Mouse (Mus musculus): ENCODE results near the gene Fam129b. TPM values are rescaled to one million over a fixed set of nuclear protein-coding genes. Genes with fewer than 3 reads are reported as not detected.
A peak's percentile ranks its signal among the peaks of the same experiment; 100 is the strongest.

Fam129b gene
- polyA plus RNA-seq, 1 experiment from 2014 or later: 13.7 TPM

- Histone ChIP-seq H3K27ac (replicated peaks; ENCODE audit: low read depth, low read length) (peak overlapping the region; percentile 80), H3K4me3 (ENCODE audit: low read depth, low read length) (peak overlapping the region; percentile 92), H3K9ac (replicated peaks; ENCODE audit: low read length) (peak overlapping the region; percentile 97), H3K9me3 (replicated peaks; ENCODE audit: control insufficient read depth, low read length) (no peaks in the 10 kb centered on the region), H3K4me1 (ENCODE audit: control insufficient read depth, insufficient read depth, low read length) (peaks cover 4% of the 10 kb centered on the region; the same call in 1 of the 2 replicates), H3K4me2 (ENCODE audit: low read depth, low read length) (peak overlapping the region; percentile 87), H3K36me3 (replicated peaks; ENCODE audit: control insufficient read depth, insufficient read depth, low read depth, low read length) (peaks cover 10% of the 10 kb centered on the region), H3K27me3 (ENCODE audit: control insufficient read depth, insufficient read depth, low read length) (no peaks in the 10 kb centered on the region)
- ATAC-seq (replicated peaks; ENCODE audit: insufficient number of reproducible peaks, low FRiP score, low TSS enrichment, low read depth) (no peak), DNase-seq (ENCODE audit: low spot score) (peak; percentile 32)
- WGBS: under 1% methylated on average over 33 of the region's 33 CpGs
Measured at GRCm38 (mm10) chr2:32962062-32962874, 86.4 kb downstream of the Fam129b start.

- Histone ChIP-seq H3K36me3 (replicated peaks; ENCODE audit: control insufficient read depth, insufficient read depth, low read depth, low read length) (peaks cover 10% of the 10 kb centered on the region), H3K9me3 (replicated peaks; ENCODE audit: control insufficient read depth, low read length) (no peaks in the 10 kb centered on the region), H3K4me3 (ENCODE audit: low read depth, low read length) (peak overlapping the region; percentile 92), H3K27ac (replicated peaks; ENCODE audit: low read depth, low read length) (0 out of 2 replicates have a peak overlapping the region, but pooled peaks have one; percentile 80), H3K4me1 (ENCODE audit: control insufficient read depth, insufficient read depth, low read length) (peaks cover 7% of the 10 kb centered on the region), H3K4me2 (ENCODE audit: low read depth, low read length) (peak overlapping the region; percentile 87), H3K27me3 (ENCODE audit: control insufficient read depth, insufficient read depth, low read length) (no peaks in the 10 kb centered on the region), H3K9ac (replicated peaks; ENCODE audit: low read length) (peak overlapping the region; percentile 97)
- 8% methylated on average over 9 of the region's 9 CpGs for WGBS
- DNase-seq (ENCODE audit: low spot score) (no peak), ATAC-seq (replicated peaks; ENCODE audit: insufficient number of reproducible peaks, low FRiP score, low TSS enrichment, low read depth) (no peak)
Measured at GRCm38 (mm10) chr2:32962875-32963220, 86.9 kb downstream of the Fam129b start.

GRCm38 (mm10) chr2:32963544-32963943, 87.6 kb downstream of the Fam129b start:
- H3K4me1 ChIP-seq (ENCODE audit: control insufficient read depth, insufficient read depth, low read length): peaks cover 7% of the 10 kb centered on the region
- H3K4me3 ChIP-seq (ENCODE audit: low read depth, low read length): peak overlapping the region; percentile 92
- WGBS: 76% methylated on average over 4 of the region's 4 CpGs
- no peak for DNase-seq (ENCODE audit: low spot score)
- peaks cover 10% of the 10 kb centered on the region for H3K36me3 ChIP-seq (replicated peaks; ENCODE audit: control insufficient read depth, insufficient read depth, low read depth, low read length)
- no peak for ATAC-seq (replicated peaks; ENCODE audit: insufficient number of reproducible peaks, low FRiP score, low TSS enrichment, low read depth)
- peak overlapping the region; percentile 87 for H3K4me2 ChIP-seq (ENCODE audit: low read depth, low read length)
- no peak overlapping the region for H3K27ac ChIP-seq (replicated peaks; ENCODE audit: low read depth, low read length)
- no peaks in the 10 kb centered on the region for H3K27me3 ChIP-seq (ENCODE audit: control insufficient read depth, insufficient read depth, low read length)
- H3K9me3 ChIP-seq (replicated peaks; ENCODE audit: control insufficient read depth, low read length): no peaks in the 10 kb centered on the region
- peak overlapping the region; percentile 97; the same call in 1 of the 2 replicates for H3K9ac ChIP-seq (replicated peaks; ENCODE audit: low read length)

- H3K4me2 ChIP-seq (ENCODE audit: low read depth, low read length): no peak overlapping the region; the same call in 1 of the 2 replicates
- DNase-seq (ENCODE audit: low spot score) (no peak), ATAC-seq (replicated peaks; ENCODE audit: insufficient number of reproducible peaks, low FRiP score, low TSS enrichment, low read depth) (no peak)
- 0 out of 2 replicates have a peak overlapping the region, but pooled peaks have one; percentile 92 for H3K4me3 ChIP-seq (ENCODE audit: low read depth, low read length)
- no peak overlapping the region for H3K27ac ChIP-seq (replicated peaks; ENCODE audit: low read depth, low read length)
- peaks cover 7% of the 10 kb centered on the region for H3K4me1 ChIP-seq (ENCODE audit: control insufficient read depth, insufficient read depth, low read length)
- peaks cover 10% of the 10 kb centered on the region for H3K36me3 ChIP-seq (replicated peaks; ENCODE audit: control insufficient read depth, insufficient read depth, low read depth, low read length)
- no peaks in the 10 kb centered on the region for H3K9me3 ChIP-seq (replicated peaks; ENCODE audit: control insufficient read depth, low read length)
- no peak overlapping the region for H3K9ac ChIP-seq (replicated peaks; ENCODE audit: low read length)
- H3K27me3 ChIP-seq (ENCODE audit: control insufficient read depth, insufficient read depth, low read length): no peaks in the 10 kb centered on the region
- WGBS: 76% methylated on average over 1 of the region's 1 CpGs
Measured at GRCm38 (mm10) chr2:32963981-32964380, 88.1 kb downstream of the Fam129b start.

- Histone ChIP-seq H3K4me2 (ENCODE audit: low read depth, low read length) (no peak overlapping the region), H3K27ac (replicated peaks; ENCODE audit: low read depth, low read length) (no peak overlapping the region), H3K4me3 (ENCODE audit: low read depth, low read length) (no peak overlapping the region), H3K4me1 (ENCODE audit: control insufficient read depth, insufficient read depth, low read length) (peaks cover 7% of the 10 kb centered on the region), H3K9me3 (replicated peaks; ENCODE audit: control insufficient read depth, low read length) (no peaks in the 10 kb centered on the region), H3K36me3 (replicated peaks; ENCODE audit: control insufficient read depth, insufficient read depth, low read depth, low read length) (peaks cover 10% of the 10 kb centered on the region), H3K9ac (replicated peaks; ENCODE audit: low read length) (no peak overlapping the region), H3K27me3 (ENCODE audit: control insufficient read depth, insufficient read depth, low read length) (no peaks in the 10 kb centered on the region)
- no peak for ATAC-seq (replicated peaks; ENCODE audit: insufficient number of reproducible peaks, low FRiP score, low TSS enrichment, low read depth)
- DNase-seq (ENCODE audit: low spot score): peak; percentile 6
- WGBS: 26% methylated on average over 10 of the region's 10 CpGs
Measured at GRCm38 (mm10) chr2:32964659-32965457, 88.9 kb downstream of the Fam129b start.

GRCm38 (mm10) chr2:32965511-32966183, 89.7 kb downstream of the Fam129b start:
- H3K27ac ChIP-seq (replicated peaks; ENCODE audit: low read depth, low read length): no peak overlapping the region
- H3K4me1 ChIP-seq (ENCODE audit: control insufficient read depth, insufficient read depth, low read length): peaks cover 7% of the 10 kb centered on the region
- peak overlapping the region; percentile 84; the same call in 1 of the 2 replicates for H3K9ac ChIP-seq (replicated peaks; ENCODE audit: low read length)
- peaks cover 10% of the 10 kb centered on the region for H3K36me3 ChIP-seq (replicated peaks; ENCODE audit: control insufficient read depth, insufficient read depth, low read depth, low read length)
- no peaks in the 10 kb centered on the region for H3K9me3 ChIP-seq (replicated peaks; ENCODE audit: control insufficient read depth, low read length)
- no peak overlapping the region for H3K4me3 ChIP-seq (ENCODE audit: low read depth, low read length)
- ATAC-seq (replicated peaks; ENCODE audit: insufficient number of reproducible peaks, low FRiP score, low TSS enrichment, low read depth): no peak
- H3K27me3 ChIP-seq (ENCODE audit: control insufficient read depth, insufficient read depth, low read length): no peaks in the 10 kb centered on the region
- DNase-seq (ENCODE audit: low spot score): peak; percentile 34
- H3K4me2 ChIP-seq (ENCODE audit: low read depth, low read length): no peak overlapping the region
- 14% methylated on average over 7 of the region's 7 CpGs for WGBS

- peaks cover 3% of the 10 kb centered on the region; the same call in 1 of the 2 replicates for H3K4me1 ChIP-seq (ENCODE audit: control insufficient read depth, insufficient read depth, low read length)
- peak; percentile 12 for DNase-seq (ENCODE audit: low spot score)
- no peak for ATAC-seq (replicated peaks; ENCODE audit: insufficient number of reproducible peaks, low FRiP score, low TSS enrichment, low read depth)
Measured at GRCm38 (mm10) chr2:32966184-32966688, 90.3 kb downstream of the Fam129b start.

More at GRCm38 (mm10) chr2:32966184-32966688, 90.3 kb downstream of the Fam129b start:
- peak overlapping the region; percentile 93 for H3K4me2 ChIP-seq (ENCODE audit: low read depth, low read length)
- H3K27me3 ChIP-seq (ENCODE audit: control insufficient read depth, insufficient read depth, low read length): no peaks in the 10 kb centered on the region
- peak overlapping the region; percentile 84 for H3K9ac ChIP-seq (replicated peaks; ENCODE audit: low read length)
- peaks cover 10% of the 10 kb centered on the region for H3K36me3 ChIP-seq (replicated peaks; ENCODE audit: control insufficient read depth, insufficient read depth, low read depth, low read length)
- 10% methylated on average over 13 of the region's 13 CpGs for WGBS
- peak overlapping the region; percentile 91 for H3K27ac ChIP-seq (replicated peaks; ENCODE audit: low read depth, low read length)
- peak overlapping the region; percentile 64 for H3K4me3 ChIP-seq (ENCODE audit: low read depth, low read length)
- no peaks in the 10 kb centered on the region for H3K9me3 ChIP-seq (replicated peaks; ENCODE audit: control insufficient read depth, low read length)
